Mouse (Mus musculus): ENCODE results near the gene Fat1.

DNA sequence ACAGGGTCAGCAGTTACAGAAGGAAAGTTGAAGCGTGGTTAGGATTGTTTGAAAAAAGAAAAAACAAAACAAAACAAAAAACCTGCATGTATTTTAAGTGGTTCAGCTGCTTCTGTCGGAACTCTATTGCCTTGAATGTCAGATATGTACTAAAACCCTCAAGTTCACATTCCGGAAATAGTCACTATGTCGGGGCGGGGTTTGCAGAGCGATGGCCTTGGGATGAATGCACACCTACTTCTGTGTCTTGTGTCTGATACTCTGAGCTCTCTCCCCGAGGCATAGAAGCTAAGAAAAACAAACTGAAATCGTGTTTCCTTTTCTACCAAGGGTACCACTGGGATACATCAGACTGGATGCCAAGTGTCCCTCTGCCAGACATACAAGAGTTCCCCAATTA is 115.2 kb downstream of the Fat1 start:
- no peak for TF ChIP-seq GATA1 (IDR thresholded peaks at IDR 0.05; ENCODE audit: borderline replicate concordance, low read length)
- no peak for TF ChIP-seq FLI1 (IDR thresholded peaks at IDR 0.05; ENCODE audit: low read length)

All from megakaryocyte, embryonic 14.5 days (primary cell).